In genomic region chr13:119791580-119792135, GRCm38 (mm10) we compare ENCODE assay signal across 9 mouse cellular contexts. TPM values are rescaled to one million over a fixed set of nuclear protein-coding genes. Genes with fewer than 3 reads are reported as not detected.
DNase-seq lines count a peak whose midpoint lies in the region; ATAC-seq and TF ChIP-seq lines count a peak whose summit lies in the region.
"Had no signal": no experiment of that assay in that cellular context is flagged by ENCODE, and none has a peak within 500 bp of the region (broad histone marks: within the 10 kb centered on the region; RNA-seq: fewer than 3 reads in every experiment).

No protein-coding gene starts in this region.

- peak overlapping the region; percentile 74 for H3K4me3 ChIP-seq in lung, embryonic 14.5 days (ENCODE audit: low read depth, low read length)
- peak overlapping the region; percentile 80 for H3K4me3 ChIP-seq in embryonic facial prominence, embryonic 12.5 days
- H3K4me3 ChIP-seq in intestine, embryonic 14.5 days (ENCODE audit: low read depth, low read length), result peak overlapping the region; percentile 79
- H3K4me3 ChIP-seq in liver, embryonic 16.5 days (ENCODE audit: low read depth, low read length), result peak overlapping the region; percentile 92

- peaks cover 22% of the 10 kb centered on the region for H3K36me3 ChIP-seq in lung, embryonic 14.5 days (ENCODE audit: insufficient read depth)
- peaks cover 21% of the 10 kb centered on the region for H3K36me3 ChIP-seq in embryonic facial prominence, embryonic 12.5 days
- H3K36me3 ChIP-seq in intestine, embryonic 14.5 days (ENCODE audit: control insufficient read depth, insufficient read depth, low read length), result peaks cover 23% of the 10 kb centered on the region
- peaks cover 3% of the 10 kb centered on the region; the same call in 1 of the 2 replicates for H3K36me3 ChIP-seq in liver, embryonic 16.5 days (ENCODE audit: control insufficient read depth, insufficient read depth)

- peak overlapping the region; percentile 75 for H3K4me2 ChIP-seq in lung, embryonic 14.5 days
- peak overlapping the region; percentile 73 for H3K4me2 ChIP-seq in embryonic facial prominence, embryonic 12.5 days (replicated peaks)
- peak overlapping the region; percentile 64 for H3K4me2 ChIP-seq in intestine, embryonic 14.5 days (ENCODE audit: low read length)
- peak overlapping the region; percentile 99 for H3K4me2 ChIP-seq in liver, embryonic 16.5 days (ENCODE audit: low read depth, low read length)

- H3K27me3 ChIP-seq in lung, embryonic 14.5 days (ENCODE audit: insufficient read depth, low read length), result no peaks in the 10 kb centered on the region
- H3K27me3 ChIP-seq in embryonic facial prominence, embryonic 12.5 days, result no peaks in the 10 kb centered on the region
- no peaks in the 10 kb centered on the region for H3K27me3 ChIP-seq in intestine, embryonic 14.5 days (replicated peaks; ENCODE audit: control insufficient read depth, insufficient read depth, low read length)
- no peaks in the 10 kb centered on the region for H3K27me3 ChIP-seq in liver, embryonic 16.5 days (ENCODE audit: control insufficient read depth, insufficient read depth, low read depth, low read length)

- H3K27ac ChIP-seq in lung, embryonic 14.5 days (ENCODE audit: low read depth), result peak overlapping the region; percentile 95
- peak overlapping the region; percentile 95 for H3K27ac ChIP-seq in embryonic facial prominence, embryonic 12.5 days
- peak overlapping the region; percentile 93 for H3K27ac ChIP-seq in intestine, embryonic 14.5 days (ENCODE audit: low read depth)
- peak overlapping the region; percentile 89; the same call in 1 of the 2 replicates for H3K27ac ChIP-seq in liver, embryonic 16.5 days (ENCODE audit: low read length)

- no peaks in the 10 kb centered on the region for H3K9me3 ChIP-seq in lung, embryonic 14.5 days (ENCODE audit: low read depth, low read length)
- H3K9me3 ChIP-seq in embryonic facial prominence, embryonic 12.5 days, result no peaks in the 10 kb centered on the region
- no peaks in the 10 kb centered on the region for H3K9me3 ChIP-seq in intestine, embryonic 14.5 days (ENCODE audit: control insufficient read depth, low read length)
- no peaks in the 10 kb centered on the region for H3K9me3 ChIP-seq in liver, embryonic 16.5 days (replicated peaks; ENCODE audit: control insufficient read depth, low read length)

- H3K9ac ChIP-seq in lung, embryonic 14.5 days, result peak overlapping the region; percentile 88
- H3K9ac ChIP-seq in embryonic facial prominence, embryonic 12.5 days, result peak overlapping the region; percentile 94
- peak overlapping the region; percentile 92 for H3K9ac ChIP-seq in intestine, embryonic 14.5 days (ENCODE audit: low read length)
- H3K9ac ChIP-seq in liver, embryonic 16.5 days (ENCODE audit: low read depth, low read length), result peak overlapping the region; percentile 92

- no peak for TF ChIP-seq CTCF in lung, embryonic 14.5 days (IDR thresholded peaks at IDR 0.05; ENCODE audit: low read depth)

- H3K4me1 ChIP-seq in lung, embryonic 14.5 days (ENCODE audit: insufficient read depth), result no peaks in the 10 kb centered on the region
- peaks cover 8% of the 10 kb centered on the region for H3K4me1 ChIP-seq in embryonic facial prominence, embryonic 12.5 days
- peaks cover 12% of the 10 kb centered on the region; the same call in 1 of the 2 replicates for H3K4me1 ChIP-seq in intestine, embryonic 14.5 days (replicated peaks; ENCODE audit: control insufficient read depth, insufficient read depth, low read length)
- H3K4me1 ChIP-seq in liver, embryonic 16.5 days (ENCODE audit: control insufficient read depth, low read depth, low read length), result peaks cover 13% of the 10 kb centered on the region

- peak; percentile 33 for DNase-seq in lung, embryonic 14.5 days
- no peak for DNase-seq in lung, postnatal 36 days
- no peak for DNase-seq in intestine, embryonic 14.5 days (ENCODE audit: low spot score)
- no peak for DNase-seq in T-cell, adult 2 months (ENCODE audit: low spot score)
- DNase-seq in urinary bladder, postnatal 4 days (ENCODE audit: low spot score in 2 of 2), result no peak

- no peak for ATAC-seq in lung, embryonic 14.5 days (ENCODE audit: insufficient read depth)
- ATAC-seq in embryonic facial prominence, embryonic 12.5 days (ENCODE audit: insufficient number of reproducible peaks, insufficient read depth, low FRiP score, low TSS enrichment), result no peak
- ATAC-seq in intestine, embryonic 14.5 days (replicated peaks; ENCODE audit: low FRiP score, low TSS enrichment, low read depth), result no peak
- no peak for ATAC-seq in liver, embryonic 16.5 days (ENCODE audit: low read depth)
- ATAC-seq in megakaryocyte-erythroid progenitor cell, adult 5-6 weeks (replicated peaks; ENCODE audit: low FRiP score, low TSS enrichment, poor library complexity, severe bottlenecking), result no peak

- 2% methylated on average over 18 of the region's 18 CpGs for WGBS in lung, embryonic 14.5 days
- WGBS in embryonic facial prominence, embryonic 12.5 days, result 4% methylated on average over 16 of the region's 18 CpGs
- WGBS in intestine, embryonic 14.5 days, result 4% methylated on average over 18 of the region's 18 CpGs
- 3% methylated on average over 18 of the region's 18 CpGs for WGBS in liver, embryonic 16.5 days (ENCODE audit: insufficient replicate concordance)

RNA-seq across cellular contexts. Expression of gene Zfp131, which starts 1.0 kb away (rescaled TPM):
- 43.8 and 46.4 TPM in 2 replicates for polyA plus RNA-seq in lung, embryonic 14.5 days (2014; fragmentation: Nextera tagmentation; extraction: Ambion mirVana)
- polyA plus RNA-seq in embryonic facial prominence, embryonic 12.5 days (2016; fragmentation: Nextera tagmentation; extraction: Ambion mirVana), result 49.8 and 50.1 TPM in 2 replicates
- 35.6 and 39.5 TPM in 2 replicates for polyA plus RNA-seq in intestine, embryonic 14.5 days (2014; fragmentation: Nextera tagmentation; extraction: Ambion mirVana)
- polyA plus RNA-seq in liver, embryonic 16.5 days (2015; fragmentation: Nextera tagmentation; extraction: Ambion mirVana), result 10.0 and 11.0 TPM in 2 replicates
- 56.9 and 62.1 TPM in 2 replicates for total RNA-seq in megakaryocyte-erythroid progenitor cell, adult 5-6 weeks (2014; fragmentation: Nextera tagmentation)
- 60.7 and 71.0 TPM in 2 replicates for total RNA-seq in megakaryocyte-erythroid progenitor cell, adult 5-6 weeks (2017)

RNA-seq across cellular contexts. Expression of gene Nim1k, which starts 36.0 kb away (rescaled TPM):
- 0.91 and 0.93 TPM in 2 replicates for polyA plus RNA-seq in lung, embryonic 14.5 days (2014; fragmentation: Nextera tagmentation; extraction: Ambion mirVana)
- polyA plus RNA-seq in embryonic facial prominence, embryonic 12.5 days (2016; fragmentation: Nextera tagmentation; extraction: Ambion mirVana), result 1.1 and 1.3 TPM in 2 replicates
- 0.58 and 0.76 TPM in 2 replicates for polyA plus RNA-seq in intestine, embryonic 14.5 days (2014; fragmentation: Nextera tagmentation; extraction: Ambion mirVana)
- 0.06 and 0.12 TPM in 2 replicates for polyA plus RNA-seq in liver, embryonic 16.5 days (2015; fragmentation: Nextera tagmentation; extraction: Ambion mirVana)
- total RNA-seq in megakaryocyte-erythroid progenitor cell, adult 5-6 weeks (2014; fragmentation: Nextera tagmentation), result 0.37 TPM in 1 of 2 replicates, not detected in the other
- 0.33 and 0.50 TPM in 2 replicates for total RNA-seq in megakaryocyte-erythroid progenitor cell, adult 5-6 weeks (2017)

RNA-seq across cellular contexts. Expression of gene AF067063, which starts 38.4 kb away (rescaled TPM):
- not detected in 2 replicates for polyA plus RNA-seq in lung, embryonic 14.5 days (2014; fragmentation: Nextera tagmentation; extraction: Ambion mirVana)
- polyA plus RNA-seq in embryonic facial prominence, embryonic 12.5 days (2016; fragmentation: Nextera tagmentation; extraction: Ambion mirVana), result not detected in 2 replicates
- polyA plus RNA-seq in intestine, embryonic 14.5 days (2014; fragmentation: Nextera tagmentation; extraction: Ambion mirVana), result not detected in 2 replicates
- polyA plus RNA-seq in liver, embryonic 16.5 days (2015; fragmentation: Nextera tagmentation; extraction: Ambion mirVana), result not detected in 2 replicates
- not detected in 2 replicates for total RNA-seq in megakaryocyte-erythroid progenitor cell, adult 5-6 weeks (2014; fragmentation: Nextera tagmentation)
- total RNA-seq in megakaryocyte-erythroid progenitor cell, adult 5-6 weeks (2017), result not detected in 2 replicates
- total RNA-seq: adrenal gland, adult 18-20 months had no signal

RNA-seq across cellular contexts. Expression of gene D13Ertd608e, which starts 44.1 kb away (rescaled TPM):
- polyA plus RNA-seq in lung, embryonic 14.5 days (2014; fragmentation: Nextera tagmentation; extraction: Ambion mirVana), result not detected in 2 replicates
- polyA plus RNA-seq in embryonic facial prominence, embryonic 12.5 days (2016; fragmentation: Nextera tagmentation; extraction: Ambion mirVana), result not detected in 2 replicates
- not detected in 2 replicates for polyA plus RNA-seq in intestine, embryonic 14.5 days (2014; fragmentation: Nextera tagmentation; extraction: Ambion mirVana)
- not detected in 2 replicates for polyA plus RNA-seq in liver, embryonic 16.5 days (2015; fragmentation: Nextera tagmentation; extraction: Ambion mirVana)
- not detected in 2 replicates for total RNA-seq in megakaryocyte-erythroid progenitor cell, adult 5-6 weeks (2014; fragmentation: Nextera tagmentation)
- not detected in 2 replicates for total RNA-seq in megakaryocyte-erythroid progenitor cell, adult 5-6 weeks (2017)
- total RNA-seq: adrenal gland, adult 18-20 months had no signal
